Mouse (Mus musculus): ENCODE measurements around the gene Haus3.

Haus3 gene

GRCm38 (mm10) chr5:34119121-34119856 is 50.0 kb downstream of the Haus3 start:
- in situ Hi-C loops (cut with MboI, MseI), result no loop called here

GRCm38 (mm10) chr5:34105681-34106080 is 63.6 kb downstream of the Haus3 start:
- in situ Hi-C loops (cut with MboI, MseI), result no loop called here

Measured in T-helper 17 cell (primary cell).